Mouse (Mus musculus): ENCODE measurements around the gene Zfp808. TPM values are rescaled to one million over a fixed set of nuclear protein-coding genes. Genes with fewer than 3 reads are reported as not detected.

Zfp808 gene
- 5.3 TPM for polyA plus RNA-seq (2014; fragmentation: Illumina TruSeq; extraction: RNeasy Lipid Tissue Mini Kit (QIAGEN cat#74804); ENCODE audit: low read depth, low replicate concordance)

DNA sequence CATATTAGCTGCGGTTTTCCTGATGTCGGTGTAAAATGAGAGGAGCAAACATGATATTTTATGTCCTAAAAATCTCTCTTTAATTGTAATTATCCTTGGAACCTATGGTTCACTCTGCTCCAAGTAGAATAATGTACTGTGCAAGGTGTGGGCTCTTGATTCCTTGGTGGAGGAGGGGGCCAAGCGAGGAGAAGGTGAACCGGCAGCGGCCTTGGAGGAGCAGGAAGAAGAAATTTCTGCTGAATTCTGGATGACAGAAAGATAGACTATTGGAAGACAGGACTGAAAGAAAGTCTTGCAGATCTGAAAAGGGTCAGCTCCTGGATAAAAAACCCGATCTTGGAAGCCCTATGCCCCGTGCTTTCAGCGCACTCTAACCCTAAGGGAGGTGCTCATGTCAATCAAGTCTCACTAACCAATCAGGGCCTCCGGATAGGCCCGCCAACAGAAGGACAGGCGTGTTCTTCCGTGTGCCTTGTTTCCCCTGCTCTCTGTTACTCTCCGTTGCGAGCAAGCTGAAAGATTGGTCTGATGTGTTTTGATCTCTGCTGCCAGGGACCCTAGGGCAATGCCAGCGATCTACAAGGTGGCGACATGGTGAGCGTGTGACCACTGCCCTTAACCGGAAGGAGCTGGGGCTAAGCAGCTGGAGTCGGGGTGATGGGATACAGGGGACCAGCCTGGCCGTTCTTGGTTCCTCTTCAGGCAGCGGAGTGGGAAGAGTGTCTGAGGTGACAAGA, at the start of gene Zfp808:
Gene Zfp808 (plus strand): TSS at position 455 of the 740 bp plus-strand sequence.

